Mouse (Mus musculus) urinary bladder, postnatal 10 days (tissue): ENCODE measurements around the gene Mob1a.

Experiments used
- DNase-seq: peaks from one replicate; pipeline ENCODE4 v3.0.0; 2022; ENCODE audit warnings: low spot score

The Mob1a gene

GRCm38 (mm10) chr6:83385569-83386090 lies 59.8 kb downstream of the Mob1a start:
- no peak for DNase-seq

GRCm38 (mm10) chr6:83392166-83392780 lies 66.5 kb downstream of the Mob1a start:
- DNase-seq: no peak
